8 mouse cellular contexts compared by ENCODE assay signal in the genomic region with DNA sequence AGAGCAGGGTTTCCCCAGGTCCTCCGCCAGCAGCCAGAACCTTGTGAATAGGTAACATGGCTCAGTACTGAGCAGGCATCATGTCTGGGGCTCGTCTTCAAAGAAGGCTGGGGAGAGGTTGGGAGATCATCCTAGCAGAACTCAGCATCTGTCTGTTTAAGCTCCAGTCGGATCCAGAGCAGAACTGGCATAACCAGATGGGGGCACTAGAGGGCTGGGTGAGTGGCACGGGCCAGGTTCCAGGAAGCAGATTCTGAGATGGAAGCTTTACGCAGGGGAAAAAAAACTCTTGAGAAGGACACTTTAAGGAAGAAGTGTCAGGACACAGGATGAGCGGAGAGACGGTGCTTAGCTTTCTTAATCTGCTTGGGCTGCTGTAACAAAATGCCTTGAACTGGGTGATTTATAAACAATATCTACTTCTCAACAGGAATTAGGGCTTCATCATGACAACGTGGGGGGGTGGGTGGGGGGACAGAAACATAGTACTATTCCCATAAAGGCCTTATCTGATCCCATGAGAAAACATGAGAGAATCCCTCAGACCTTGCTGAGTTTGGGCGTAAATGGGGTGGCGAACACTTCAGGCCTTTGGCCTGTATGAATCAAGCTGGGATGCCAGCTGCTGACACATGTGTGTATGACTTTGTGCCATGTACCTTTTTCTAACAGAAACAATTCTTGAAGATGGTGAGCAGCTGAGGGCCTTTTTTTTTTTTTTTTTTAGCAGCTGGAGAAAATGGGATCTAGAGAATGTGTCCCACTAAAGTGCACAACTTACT.
A peak's percentile ranks its signal among the peaks of the same experiment; 100 is the strongest.
DNase-seq lines count a peak whose midpoint lies in the region; ATAC-seq and TF ChIP-seq lines count a peak whose summit lies in the region.

No protein-coding gene starts in this region.

- H3K9ac ChIP-seq in neural tube, embryonic 11.5 days (ENCODE audit: low read length), result no peak overlapping the region

- WGBS in neural tube, embryonic 11.5 days, result 63% methylated on average over 10 of the region's 10 CpGs

- H3K9me3 ChIP-seq in neural tube, embryonic 11.5 days (ENCODE audit: control insufficient read depth, low read length), result no peaks in the 10 kb centered on the region

- no peak for TF ChIP-seq POLR2A in brain, embryonic 14.5 days (IDR thresholded peaks at IDR 0.05; ENCODE audit: borderline replicate concordance, extremely low read depth, insufficient read depth, insufficient read length, poor library complexity, severe bottlenecking)

- H3K4me3 ChIP-seq in layer of hippocampus, adult 2 months, result no peak overlapping the region
- H3K4me3 ChIP-seq in neural tube, embryonic 11.5 days (ENCODE audit: low read depth, low read length), result no peak overlapping the region

- ATAC-seq in frontal cortex, adult (ENCODE audit: low TSS enrichment), result peak; percentile 77
- no peak for ATAC-seq in neural tube, embryonic 11.5 days (ENCODE audit: insufficient read depth, low FRiP score, low TSS enrichment)

- H3K36me3 ChIP-seq in neural tube, embryonic 11.5 days (ENCODE audit: control insufficient read depth, insufficient read depth, low read length), result no peaks in the 10 kb centered on the region

- H3K4me1 ChIP-seq in neural tube, embryonic 11.5 days (ENCODE audit: control insufficient read depth, insufficient read depth, low read length), result peaks cover 6% of the 10 kb centered on the region; the same call in 1 of the 2 replicates

- no peak overlapping the region for H3K27ac ChIP-seq in layer of hippocampus, adult 2 months
- no peak overlapping the region for H3K27ac ChIP-seq in neural tube, embryonic 11.5 days (ENCODE audit: low read depth, low read length)

- no peaks in the 10 kb centered on the region for H3K27me3 ChIP-seq in neural tube, embryonic 11.5 days (ENCODE audit: control insufficient read depth, insufficient read depth, low read length)

- DNase-seq in layer of hippocampus, adult 2 months (ENCODE audit: low spot score in 2 of 2), result peak; percentile 23 to 67
- DNase-seq in layer of hippocampus, adult 9-10 months (ENCODE audit: low spot score), result no peak
- DNase-seq in MN1 (ENCODE audit: low spot score), result peak; percentile 10
- DNase-seq in brain, embryonic 14.5 days (ENCODE audit: low read depth), result peak; percentile 69
- peak; percentile 27 to 41 for DNase-seq in layer of hippocampus, postnatal 36 days
- DNase-seq in neural tube, embryonic 11.5 days (ENCODE audit: low spot score), result peak; percentile 62
- DNase-seq in spleen, postnatal 36 days (ENCODE audit: low spot score in 2 of 2), result no peak

- TF ChIP-seq CTCF in layer of hippocampus, adult 2 months (conservative IDR thresholded peaks at IDR 0.05), result peak; percentile 72
- peak; percentile 67 for TF ChIP-seq CTCF in brain, embryonic 14.5 days (IDR thresholded peaks at IDR 0.05; ENCODE audit: borderline replicate concordance, extremely low read depth, insufficient read depth, insufficient read length)

- H3K4me2 ChIP-seq in neural tube, embryonic 11.5 days (ENCODE audit: low read depth), result no peak overlapping the region

Comparison
In these comparisons a context has a peak if more than half of its experiments do, and no peak if none do; other contexts are left out.
1. DNase-seq: peak in layer of hippocampus, adult 2 months (2 of 2), MN1 (single experiment), brain, embryonic 14.5 days (single experiment), layer of hippocampus, postnatal 36 days (2 of 2) and neural tube, embryonic 11.5 days (single experiment); none in layer of hippocampus, adult 9-10 months (single experiment) and spleen, postnatal 36 days (0 of 2).